Mouse (Mus musculus) regulatory T cell (primary cell): ENCODE measurements around the gene Lcn12.

Experiments used
- in situ Hi-C: fragments of 300-600 bp; cut with MboI, MseI; formaldehyde crosslinking; loops from one replicate; pipeline ENCODE4 v1.15.1; 2025; ENCODE audit warnings: high pct_unique_total_duplicates

Lcn12 gene

GRCm38 (mm10) chr2:25493476-25493961 is at the start of gene Lcn12:
Gene Lcn12 (minus strand): TSS chr2:25493911.
- in situ Hi-C loops: no loop called here

GRCm38 (mm10) chr2:25541644-25542367 is 48.1 kb upstream of the Lcn12 start:
- in situ Hi-C loops: no loop called here

- in situ Hi-C loops: no loop called here
Measured at GRCm38 (mm10) chr2:25540541-25540948, 46.8 kb upstream of the Lcn12 start.

- in situ Hi-C loops: no loop called here
Measured at GRCm38 (mm10) chr2:25536531-25536930, 42.8 kb upstream of the Lcn12 start.

- in situ Hi-C loops: no loop called here
Measured at GRCm38 (mm10) chr2:25534866-25535182, 41.1 kb upstream of the Lcn12 start.

GRCm38 (mm10) chr2:25534178-25534865 is 40.6 kb upstream of the Lcn12 start:
- in situ Hi-C loops: no loop called here

GRCm38 (mm10) chr2:25533707-25534106 is 40.0 kb upstream of the Lcn12 start:
- in situ Hi-C loops: no loop called here

- in situ Hi-C loops: no loop called here
Measured at GRCm38 (mm10) chr2:25526510-25527302, 33.0 kb upstream of the Lcn12 start.

GRCm38 (mm10) chr2:25509912-25510311 is 16.2 kb upstream of the Lcn12 start:
- in situ Hi-C loops: no loop called here

GRCm38 (mm10) chr2:25506964-25507363 is 13.3 kb upstream of the Lcn12 start:
- in situ Hi-C loops: no loop called here

- in situ Hi-C loops: no loop called here
Measured at GRCm38 (mm10) chr2:25505860-25506259, 12.1 kb upstream of the Lcn12 start.

GRCm38 (mm10) chr2:25505000-25505399 is 11.3 kb upstream of the Lcn12 start:
- in situ Hi-C loops: no loop called here

GRCm38 (mm10) chr2:25504538-25504937 is 10.8 kb upstream of the Lcn12 start:
- in situ Hi-C loops: no loop called here

- in situ Hi-C loops: no loop called here
Measured at GRCm38 (mm10) chr2:25502726-25503125, 9.0 kb upstream of the Lcn12 start.

- in situ Hi-C loops: no loop called here
Measured at GRCm38 (mm10) chr2:25501593-25502486, 8.1 kb upstream of the Lcn12 start, which contains the start of gene C8g. Gene C8g (minus strand): TSS chr2:25501719.

GRCm38 (mm10) chr2:25500576-25501405 is 7.1 kb upstream of the Lcn12 start, which contains the start of gene Fbxw5:
Gene Fbxw5 (plus strand): TSS chr2:25500750.
- in situ Hi-C loops: no loop called here

- in situ Hi-C loops: no loop called here
Measured at GRCm38 (mm10) chr2:25500071-25500575, 6.4 kb upstream of the Lcn12 start.

GRCm38 (mm10) chr2:25498622-25499478 is 5.1 kb upstream of the Lcn12 start:
- in situ Hi-C loops: no loop called here
